Mouse (Mus musculus) thymus, adult 2 months (tissue): ENCODE measurements around the gene Cyp2d12.
"Not testable (repeated sequence)": the region's sequence is repeated elsewhere in the genome, so short reads cannot be mapped to it uniquely, and the experiment has no call there.

Source experiments
- CTCF ChIP-seq: fragments of 200-500 bp; IDR thresholded peaks from 2 replicates; pipeline ENCODE4 v1.5.1; 2012; ENCODE audit warnings: mild to moderate bottlenecking, control low read depth, low read length, moderate library complexity, borderline replicate concordance; ENCODE audit not compliant: control insufficient read depth, poor library complexity, insufficient read depth; ENCODE audit errors: extremely low read depth
- POLR2A ChIP-seq: fragments of 200-500 bp; IDR thresholded peaks from 2 replicates; pipeline ENCODE4 v1.6.1; 2012; ENCODE audit warnings: mild to moderate bottlenecking, low read length, control low read depth, moderate library complexity; ENCODE audit not compliant: control insufficient read depth, poor library complexity, insufficient read depth; ENCODE audit errors: extremely low read depth

DNA sequence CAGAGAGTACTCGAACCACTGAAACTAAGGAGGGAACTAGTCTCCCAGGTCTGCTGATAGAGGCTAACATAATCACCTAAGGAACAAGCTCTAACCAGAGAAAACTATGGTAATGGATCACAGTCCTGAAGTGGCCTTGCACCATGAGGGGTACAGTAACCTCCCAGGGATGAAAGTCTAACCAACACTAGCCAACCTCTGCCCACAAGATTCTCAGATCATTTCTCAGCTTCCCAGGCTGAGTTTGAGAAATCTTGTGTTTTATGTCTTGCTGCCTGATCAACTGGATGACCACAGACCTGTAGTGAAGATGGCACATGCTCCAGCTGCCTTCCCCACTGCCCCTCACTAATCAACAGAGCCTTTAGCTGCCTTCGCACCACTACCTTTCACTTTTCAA, 1.7 kb upstream of the Cyp2d12 start:
- TF ChIP-seq CTCF, POLR2A: not testable (repeated sequence)
